Mouse (Mus musculus): ENCODE data around the gene Apc2. TPM values are rescaled to one million over a fixed set of nuclear protein-coding genes. Genes with fewer than 3 reads are reported as not detected.

Gene Apc2
- polyA plus RNA-seq, 1 experiment from 2014 or later = 8.7 TPM

GRCm38 (mm10) chr10:80271186-80271843 is 24.5 kb upstream of the Apc2 start:
- Histone ChIP-seq H3K4me1 (ENCODE audit: control insufficient read depth, insufficient read depth, low read length) (peaks cover 18% of the 10 kb centered on the region), H3K27ac (ENCODE audit: low read length) (no peak overlapping the region), H3K9ac (replicated peaks; ENCODE audit: low read depth, low read length) (no peak overlapping the region), H3K4me2 (replicated peaks; ENCODE audit: low read depth, low read length) (no peak overlapping the region), H3K4me3 (ENCODE audit: low read depth, low read length) (no peak overlapping the region), H3K27me3 (ENCODE audit: control insufficient read depth, insufficient read depth, low read length) (no peaks in the 10 kb centered on the region), H3K36me3 (ENCODE audit: control insufficient read depth, insufficient read depth, low read length) (peaks cover 36% of the 10 kb centered on the region), H3K9me3 (ENCODE audit: control insufficient read depth, low read depth, low read length) (no peaks in the 10 kb centered on the region)
- 90% methylated on average over 5 of the region's 5 CpGs for WGBS
- ATAC-seq (ENCODE audit: insufficient number of reproducible peaks, insufficient read depth, low FRiP score, low read depth) = no peak

- Histone ChIP-seq H3K4me1 (ENCODE audit: control insufficient read depth, insufficient read depth, low read length) (peaks cover 11% of the 10 kb centered on the region), H3K9me3 (ENCODE audit: control insufficient read depth, low read depth, low read length) (no peaks in the 10 kb centered on the region), H3K4me3 (ENCODE audit: low read depth, low read length) (no peak overlapping the region), H3K27ac (ENCODE audit: low read length) (no peak overlapping the region), H3K27me3 (ENCODE audit: control insufficient read depth, insufficient read depth, low read length) (no peaks in the 10 kb centered on the region), H3K36me3 (ENCODE audit: control insufficient read depth, insufficient read depth, low read length) (peaks cover 42% of the 10 kb centered on the region), H3K9ac (replicated peaks; ENCODE audit: low read depth, low read length) (no peak overlapping the region), H3K4me2 (replicated peaks; ENCODE audit: low read depth, low read length) (no peak overlapping the region)
- WGBS = 84% methylated on average over 8 of the region's 8 CpGs
- ATAC-seq (ENCODE audit: insufficient number of reproducible peaks, insufficient read depth, low FRiP score, low read depth) = no peak
These were observed 23.7 kb upstream of the Apc2 start for GRCm38 (mm10) chr10:80271870-80272585.

- Histone ChIP-seq H3K4me2 (replicated peaks; ENCODE audit: low read depth, low read length) (no peak overlapping the region), H3K27me3 (ENCODE audit: control insufficient read depth, insufficient read depth, low read length) (no peaks in the 10 kb centered on the region), H3K27ac (ENCODE audit: low read length) (no peak overlapping the region), H3K4me3 (ENCODE audit: low read depth, low read length) (no peak overlapping the region), H3K4me1 (ENCODE audit: control insufficient read depth, insufficient read depth, low read length) (0 out of 2 replicates have a peak, but pooled peaks cover 2% of the 10 kb centered on the region), H3K9ac (replicated peaks; ENCODE audit: low read depth, low read length) (no peak overlapping the region), H3K9me3 (ENCODE audit: control insufficient read depth, low read depth, low read length) (no peaks in the 10 kb centered on the region), H3K36me3 (ENCODE audit: control insufficient read depth, insufficient read depth, low read length) (peaks cover 54% of the 10 kb centered on the region)
- WGBS = 84% methylated on average over 3 of the region's 3 CpGs
- no peak for ATAC-seq (ENCODE audit: insufficient number of reproducible peaks, insufficient read depth, low FRiP score, low read depth)
These were observed 21.9 kb upstream of the Apc2 start for GRCm38 (mm10) chr10:80273847-80274246.

GRCm38 (mm10) chr10:80276238-80276637 is 19.5 kb upstream of the Apc2 start:
- no peaks in the 10 kb centered on the region for H3K9me3 ChIP-seq (ENCODE audit: control insufficient read depth, low read depth, low read length)
- no peak overlapping the region for H3K4me3 ChIP-seq (ENCODE audit: low read depth, low read length)
- H3K36me3 ChIP-seq (ENCODE audit: control insufficient read depth, insufficient read depth, low read length) = peaks cover 70% of the 10 kb centered on the region
- 85% methylated on average over 5 of the region's 5 CpGs for WGBS
- H3K27ac ChIP-seq (ENCODE audit: low read length) = no peak overlapping the region
- H3K27me3 ChIP-seq (ENCODE audit: control insufficient read depth, insufficient read depth, low read length) = no peaks in the 10 kb centered on the region
- H3K4me1 ChIP-seq (ENCODE audit: control insufficient read depth, insufficient read depth, low read length) = 0 out of 2 replicates have a peak, but pooled peaks cover 2% of the 10 kb centered on the region
- no peak overlapping the region for H3K4me2 ChIP-seq (replicated peaks; ENCODE audit: low read depth, low read length)
- ATAC-seq (ENCODE audit: insufficient number of reproducible peaks, insufficient read depth, low FRiP score, low read depth) = no peak
- no peak overlapping the region for H3K9ac ChIP-seq (replicated peaks; ENCODE audit: low read depth, low read length)

GRCm38 (mm10) chr10:80278390-80278789 is 17.4 kb upstream of the Apc2 start:
- H3K4me3 ChIP-seq (ENCODE audit: low read depth, low read length) = no peak overlapping the region
- WGBS = 89% methylated on average over 9 of the region's 9 CpGs
- peaks cover 81% of the 10 kb centered on the region for H3K36me3 ChIP-seq (ENCODE audit: control insufficient read depth, insufficient read depth, low read length)
- no peaks in the 10 kb centered on the region for H3K4me1 ChIP-seq (ENCODE audit: control insufficient read depth, insufficient read depth, low read length)
- H3K4me2 ChIP-seq (replicated peaks; ENCODE audit: low read depth, low read length) = no peak overlapping the region
- ATAC-seq (ENCODE audit: insufficient number of reproducible peaks, insufficient read depth, low FRiP score, low read depth) = no peak
- H3K9ac ChIP-seq (replicated peaks; ENCODE audit: low read depth, low read length) = no peak overlapping the region
- no peaks in the 10 kb centered on the region for H3K27me3 ChIP-seq (ENCODE audit: control insufficient read depth, insufficient read depth, low read length)
- H3K27ac ChIP-seq (ENCODE audit: low read length) = no peak overlapping the region
- H3K9me3 ChIP-seq (ENCODE audit: control insufficient read depth, low read depth, low read length) = no peaks in the 10 kb centered on the region

- Histone ChIP-seq H3K4me1 (ENCODE audit: control insufficient read depth, insufficient read depth, low read length) (no peaks in the 10 kb centered on the region), H3K27me3 (ENCODE audit: control insufficient read depth, insufficient read depth, low read length) (no peaks in the 10 kb centered on the region), H3K9me3 (ENCODE audit: control insufficient read depth, low read depth, low read length) (no peaks in the 10 kb centered on the region), H3K36me3 (ENCODE audit: control insufficient read depth, insufficient read depth, low read length) (peaks cover 84% of the 10 kb centered on the region), H3K27ac (ENCODE audit: low read length) (no peak overlapping the region), H3K9ac (replicated peaks; ENCODE audit: low read depth, low read length) (no peak overlapping the region), H3K4me2 (replicated peaks; ENCODE audit: low read depth, low read length) (no peak overlapping the region), H3K4me3 (ENCODE audit: low read depth, low read length) (no peak overlapping the region)
- 89% methylated on average over 12 of the region's 12 CpGs for WGBS
- no peak for ATAC-seq (ENCODE audit: insufficient number of reproducible peaks, insufficient read depth, low FRiP score, low read depth)
These were observed 16.5 kb upstream of the Apc2 start for GRCm38 (mm10) chr10:80279273-80279672.

GRCm38 (mm10) chr10:80281304-80281703 is 14.5 kb upstream of the Apc2 start:
- ATAC-seq (ENCODE audit: insufficient number of reproducible peaks, insufficient read depth, low FRiP score, low read depth) = no peak
- WGBS = 80% methylated on average over 7 of the region's 7 CpGs
- no peak overlapping the region for H3K4me2 ChIP-seq (replicated peaks; ENCODE audit: low read depth, low read length)
- H3K27ac ChIP-seq (ENCODE audit: low read length) = no peak overlapping the region
- peaks cover 90% of the 10 kb centered on the region for H3K36me3 ChIP-seq (ENCODE audit: control insufficient read depth, insufficient read depth, low read length)
- H3K4me1 ChIP-seq (ENCODE audit: control insufficient read depth, insufficient read depth, low read length) = no peaks in the 10 kb centered on the region
- no peak overlapping the region for H3K9ac ChIP-seq (replicated peaks; ENCODE audit: low read depth, low read length)
- H3K9me3 ChIP-seq (ENCODE audit: control insufficient read depth, low read depth, low read length) = no peaks in the 10 kb centered on the region
- no peaks in the 10 kb centered on the region for H3K27me3 ChIP-seq (ENCODE audit: control insufficient read depth, insufficient read depth, low read length)
- no peak overlapping the region for H3K4me3 ChIP-seq (ENCODE audit: low read depth, low read length)

- no peak overlapping the region for H3K4me2 ChIP-seq (replicated peaks; ENCODE audit: low read depth, low read length)
- H3K4me3 ChIP-seq (ENCODE audit: low read depth, low read length) = no peak overlapping the region
- no peak overlapping the region for H3K9ac ChIP-seq (replicated peaks; ENCODE audit: low read depth, low read length)
- ATAC-seq (ENCODE audit: insufficient number of reproducible peaks, insufficient read depth, low FRiP score, low read depth) = no peak
- 81% methylated on average over 8 of the region's 8 CpGs for WGBS
- H3K27ac ChIP-seq (ENCODE audit: low read length) = peak overlapping the region; percentile 28; the same call in 1 of the 2 replicates
- peaks cover 90% of the 10 kb centered on the region for H3K36me3 ChIP-seq (ENCODE audit: control insufficient read depth, insufficient read depth, low read length)
- no peaks in the 10 kb centered on the region for H3K27me3 ChIP-seq (ENCODE audit: control insufficient read depth, insufficient read depth, low read length)
- H3K9me3 ChIP-seq (ENCODE audit: control insufficient read depth, low read depth, low read length) = no peaks in the 10 kb centered on the region
- no peaks in the 10 kb centered on the region for H3K4me1 ChIP-seq (ENCODE audit: control insufficient read depth, insufficient read depth, low read length)
These were observed 13.8 kb upstream of the Apc2 start for GRCm38 (mm10) chr10:80281921-80282371.
